Mouse (Mus musculus): ENCODE results near the gene Ndufa11. TPM values are rescaled to one million over a fixed set of nuclear protein-coding genes. Genes with fewer than 3 reads are reported as not detected.

The Ndufa11 gene
- polyA plus RNA-seq, 1 experiment from 2014 or later = 352 TPM

- H3K27ac ChIP-seq (replicated peaks; ENCODE audit: low read depth, low read length) = no peak overlapping the region
- no peak overlapping the region for H3K4me3 ChIP-seq (ENCODE audit: low read depth, low read length)
- H3K4me1 ChIP-seq (ENCODE audit: control insufficient read depth, insufficient read depth, low read length) = no peaks in the 10 kb centered on the region; the same call in 1 of the 2 replicates
- DNase-seq (ENCODE audit: low spot score) (no peak), ATAC-seq (replicated peaks; ENCODE audit: insufficient number of reproducible peaks, low FRiP score, low TSS enrichment, low read depth) (no peak)
- no peaks in the 10 kb centered on the region for H3K9me3 ChIP-seq (replicated peaks; ENCODE audit: control insufficient read depth, low read length)
- no peaks in the 10 kb centered on the region for H3K27me3 ChIP-seq (ENCODE audit: control insufficient read depth, insufficient read depth, low read length)
- H3K36me3 ChIP-seq (replicated peaks; ENCODE audit: control insufficient read depth, insufficient read depth, low read depth, low read length) = peaks cover 10% of the 10 kb centered on the region
- WGBS = 82% methylated on average over 11 of the region's 11 CpGs
- no peak overlapping the region for H3K4me2 ChIP-seq (ENCODE audit: low read depth, low read length)
- H3K9ac ChIP-seq (replicated peaks; ENCODE audit: low read length) = no peak overlapping the region
Measured at GRCm38 (mm10) chr17:56723419-56724161, 6.0 kb downstream of the Ndufa11 start.

GRCm38 (mm10) chr17:56727029-56727649, 9.6 kb downstream of the Ndufa11 start:
- Histone ChIP-seq H3K27me3 (ENCODE audit: control insufficient read depth, insufficient read depth, low read length) (no peaks in the 10 kb centered on the region), H3K9ac (replicated peaks; ENCODE audit: low read length) (no peak overlapping the region), H3K4me1 (ENCODE audit: control insufficient read depth, insufficient read depth, low read length) (no peaks in the 10 kb centered on the region; the same call in 1 of the 2 replicates), H3K36me3 (replicated peaks; ENCODE audit: control insufficient read depth, insufficient read depth, low read depth, low read length) (peaks cover 5% of the 10 kb centered on the region), H3K27ac (replicated peaks; ENCODE audit: low read depth, low read length) (no peak overlapping the region), H3K9me3 (replicated peaks; ENCODE audit: control insufficient read depth, low read length) (no peaks in the 10 kb centered on the region), H3K4me3 (ENCODE audit: low read depth, low read length) (no peak overlapping the region), H3K4me2 (ENCODE audit: low read depth, low read length) (no peak overlapping the region)
- peak; percentile 39 for DNase-seq (ENCODE audit: low spot score)
- ATAC-seq (replicated peaks; ENCODE audit: insufficient number of reproducible peaks, low FRiP score, low TSS enrichment, low read depth) = 0 out of 2 replicates have a peak, but pooled peaks have one; percentile 12
- 9% methylated on average over 7 of the region's 7 CpGs for WGBS

GRCm38 (mm10) chr17:56727659-56728058, 10.1 kb downstream of the Ndufa11 start:
- Histone ChIP-seq H3K27me3 (ENCODE audit: control insufficient read depth, insufficient read depth, low read length) (no peaks in the 10 kb centered on the region), H3K9me3 (replicated peaks; ENCODE audit: control insufficient read depth, low read length) (no peaks in the 10 kb centered on the region), H3K4me3 (ENCODE audit: low read depth, low read length) (no peak overlapping the region), H3K36me3 (replicated peaks; ENCODE audit: control insufficient read depth, insufficient read depth, low read depth, low read length) (peaks cover 3% of the 10 kb centered on the region; the same call in 1 of the 2 replicates), H3K4me2 (ENCODE audit: low read depth, low read length) (no peak overlapping the region), H3K4me1 (ENCODE audit: control insufficient read depth, insufficient read depth, low read length) (no peaks in the 10 kb centered on the region; the same call in 1 of the 2 replicates), H3K9ac (replicated peaks; ENCODE audit: low read length) (no peak overlapping the region), H3K27ac (replicated peaks; ENCODE audit: low read depth, low read length) (no peak overlapping the region)
- ATAC-seq (replicated peaks; ENCODE audit: insufficient number of reproducible peaks, low FRiP score, low TSS enrichment, low read depth) (no peak), DNase-seq (ENCODE audit: low spot score) (peak; percentile 32)
- 11% methylated on average over 12 of the region's 12 CpGs for WGBS

GRCm38 (mm10) chr17:56728117-56728516, 10.6 kb downstream of the Ndufa11 start:
- no peak overlapping the region for H3K27ac ChIP-seq (replicated peaks; ENCODE audit: low read depth, low read length)
- DNase-seq (ENCODE audit: low spot score) (no peak), ATAC-seq (replicated peaks; ENCODE audit: insufficient number of reproducible peaks, low FRiP score, low TSS enrichment, low read depth) (no peak)
- no peaks in the 10 kb centered on the region for H3K27me3 ChIP-seq (ENCODE audit: control insufficient read depth, insufficient read depth, low read length)
- no peaks in the 10 kb centered on the region for H3K9me3 ChIP-seq (replicated peaks; ENCODE audit: control insufficient read depth, low read length)
- WGBS = 34% methylated on average over 12 of the region's 12 CpGs
- no peak overlapping the region for H3K4me3 ChIP-seq (ENCODE audit: low read depth, low read length)
- no peak overlapping the region for H3K4me2 ChIP-seq (ENCODE audit: low read depth, low read length)
- no peaks in the 10 kb centered on the region; the same call in 1 of the 2 replicates for H3K4me1 ChIP-seq (ENCODE audit: control insufficient read depth, insufficient read depth, low read length)
- no peak overlapping the region for H3K9ac ChIP-seq (replicated peaks; ENCODE audit: low read length)
- 0 out of 2 replicates have a peak, but pooled peaks cover 3% of the 10 kb centered on the region for H3K36me3 ChIP-seq (replicated peaks; ENCODE audit: control insufficient read depth, insufficient read depth, low read depth, low read length)

- DNase-seq (ENCODE audit: low spot score) (no peak), ATAC-seq (replicated peaks; ENCODE audit: insufficient number of reproducible peaks, low FRiP score, low TSS enrichment, low read depth) (no peak)
- Histone ChIP-seq H3K4me1 (ENCODE audit: control insufficient read depth, insufficient read depth, low read length) (no peaks in the 10 kb centered on the region; the same call in 1 of the 2 replicates), H3K9me3 (replicated peaks; ENCODE audit: control insufficient read depth, low read length) (no peaks in the 10 kb centered on the region), H3K36me3 (replicated peaks; ENCODE audit: control insufficient read depth, insufficient read depth, low read depth, low read length) (no peaks in the 10 kb centered on the region), H3K4me3 (ENCODE audit: low read depth, low read length) (no peak overlapping the region), H3K27ac (replicated peaks; ENCODE audit: low read depth, low read length) (no peak overlapping the region), H3K9ac (replicated peaks; ENCODE audit: low read length) (no peak overlapping the region), H3K4me2 (ENCODE audit: low read depth, low read length) (no peak overlapping the region), H3K27me3 (ENCODE audit: control insufficient read depth, insufficient read depth, low read length) (no peaks in the 10 kb centered on the region)
- WGBS = 59% methylated on average over 6 of the region's 6 CpGs
Measured at GRCm38 (mm10) chr17:56729151-56729550, 11.6 kb downstream of the Ndufa11 start.

- Histone ChIP-seq H3K4me1 (ENCODE audit: control insufficient read depth, insufficient read depth, low read length) (no peaks in the 10 kb centered on the region; the same call in 1 of the 2 replicates), H3K27me3 (ENCODE audit: control insufficient read depth, insufficient read depth, low read length) (no peaks in the 10 kb centered on the region), H3K9ac (replicated peaks; ENCODE audit: low read length) (no peak overlapping the region), H3K4me3 (ENCODE audit: low read depth, low read length) (no peak overlapping the region), H3K27ac (replicated peaks; ENCODE audit: low read depth, low read length) (no peak overlapping the region), H3K36me3 (replicated peaks; ENCODE audit: control insufficient read depth, insufficient read depth, low read depth, low read length) (no peaks in the 10 kb centered on the region), H3K9me3 (replicated peaks; ENCODE audit: control insufficient read depth, low read length) (no peaks in the 10 kb centered on the region), H3K4me2 (ENCODE audit: low read depth, low read length) (no peak overlapping the region)
- no peak for DNase-seq (ENCODE audit: low spot score)
- no peak for ATAC-seq (replicated peaks; ENCODE audit: insufficient number of reproducible peaks, low FRiP score, low TSS enrichment, low read depth)
- 49% methylated on average over 2 of the region's 2 CpGs for WGBS
Measured at GRCm38 (mm10) chr17:56729656-56730055, 12.1 kb downstream of the Ndufa11 start.

GRCm38 (mm10) chr17:56736534-56736933, 19.0 kb downstream of the Ndufa11 start:
- DNase-seq (ENCODE audit: low spot score) (no peak), ATAC-seq (replicated peaks; ENCODE audit: insufficient number of reproducible peaks, low FRiP score, low TSS enrichment, low read depth) (no peak)
- no peaks in the 10 kb centered on the region for H3K27me3 ChIP-seq (ENCODE audit: control insufficient read depth, insufficient read depth, low read length)
- H3K4me1 ChIP-seq (ENCODE audit: control insufficient read depth, insufficient read depth, low read length) = no peaks in the 10 kb centered on the region
- no peaks in the 10 kb centered on the region for H3K9me3 ChIP-seq (replicated peaks; ENCODE audit: control insufficient read depth, low read length)
- H3K36me3 ChIP-seq (replicated peaks; ENCODE audit: control insufficient read depth, insufficient read depth, low read depth, low read length) = no peaks in the 10 kb centered on the region
- H3K4me2 ChIP-seq (ENCODE audit: low read depth, low read length) = no peak overlapping the region
- H3K4me3 ChIP-seq (ENCODE audit: low read depth, low read length) = no peak overlapping the region
- H3K9ac ChIP-seq (replicated peaks; ENCODE audit: low read length) = no peak overlapping the region
- no peak overlapping the region for H3K27ac ChIP-seq (replicated peaks; ENCODE audit: low read depth, low read length)
- 44% methylated on average over 8 of the region's 8 CpGs for WGBS

GRCm38 (mm10) chr17:56738221-56738620, 20.7 kb downstream of the Ndufa11 start:
- H3K9ac ChIP-seq (replicated peaks; ENCODE audit: low read length) = no peak overlapping the region
- ATAC-seq (replicated peaks; ENCODE audit: insufficient number of reproducible peaks, low FRiP score, low TSS enrichment, low read depth) (no peak), DNase-seq (ENCODE audit: low spot score) (no peak)
- H3K4me2 ChIP-seq (ENCODE audit: low read depth, low read length) = no peak overlapping the region
- H3K9me3 ChIP-seq (replicated peaks; ENCODE audit: control insufficient read depth, low read length) = no peaks in the 10 kb centered on the region
- no peak overlapping the region for H3K4me3 ChIP-seq (ENCODE audit: low read depth, low read length)
- 80% methylated on average over 10 of the region's 10 CpGs for WGBS
- no peaks in the 10 kb centered on the region for H3K4me1 ChIP-seq (ENCODE audit: control insufficient read depth, insufficient read depth, low read length)
- H3K36me3 ChIP-seq (replicated peaks; ENCODE audit: control insufficient read depth, insufficient read depth, low read depth, low read length) = no peaks in the 10 kb centered on the region
- H3K27me3 ChIP-seq (ENCODE audit: control insufficient read depth, insufficient read depth, low read length) = no peaks in the 10 kb centered on the region
- H3K27ac ChIP-seq (replicated peaks; ENCODE audit: low read depth, low read length) = no peak overlapping the region

Measured in embryonic facial prominence, embryonic 11.5 days (tissue).